Comparison of ENCODE assay signal across 8 mouse cellular contexts in genomic region chr15:27783092-27783491, GRCm38 (mm10).
A peak's percentile ranks its signal among the peaks of the same experiment; 100 is the strongest.
DNase-seq lines count a peak whose midpoint lies in the region; ATAC-seq and TF ChIP-seq lines count a peak whose summit lies in the region.

No protein-coding gene starts in this region.

- H3ac ChIP-seq in C2C12 (ENCODE audit: control insufficient read depth, insufficient read length, low read depth) = peak overlapping the region; percentile 12

- peaks cover 28% of the 10 kb centered on the region for H3K4me1 ChIP-seq in bone marrow macrophage, adult 2 months (ENCODE audit: control insufficient read depth, insufficient read depth, low read length)
- H3K4me1 ChIP-seq in heart, postnatal 0 days (ENCODE audit: control insufficient read depth, insufficient read depth) = peaks cover 78% of the 10 kb centered on the region
- peaks cover 0 to 15% of the 10 kb centered on the region in 2 experiments; a peak in 2 of 4 replicates for H3K4me1 ChIP-seq in liver, embryonic 14.5 days (replicated peaks; ENCODE audit: control insufficient read depth in 2 of 2, insufficient read depth in 2 of 2, low read length in 1 of 2)
- H3K4me1 ChIP-seq in stomach, embryonic 16.5 days (ENCODE audit: control insufficient read depth, insufficient read depth, low read length) = peaks cover 65% of the 10 kb centered on the region

- ATAC-seq in heart, postnatal 0 days (ENCODE audit: insufficient read depth, low read depth) = no peak
- ATAC-seq in liver, embryonic 14.5 days (ENCODE audit: insufficient read depth) = no peak
- no peak for ATAC-seq in stomach, embryonic 16.5 days (ENCODE audit: insufficient read depth, low FRiP score)

- no peak for TF ChIP-seq EP300 in heart, postnatal 0 days (IDR thresholded peaks at IDR 0.05; ENCODE audit: low read depth)
- TF ChIP-seq EP300 in liver, embryonic 14.5 days (IDR thresholded peaks at IDR 0.05; ENCODE audit: low read depth) = no peak

- 35% methylated on average over 8 of the region's 8 CpGs for WGBS in heart, postnatal 0 days
- 13% methylated on average over 8 of the region's 8 CpGs for WGBS in liver, embryonic 14.5 days (ENCODE audit: insufficient replicate concordance)
- WGBS in stomach, embryonic 16.5 days = 45% methylated on average over 8 of the region's 8 CpGs

- H3K9ac ChIP-seq in heart, postnatal 0 days (replicated peaks; ENCODE audit: low read depth, low read length) = peak overlapping the region; percentile 38
- no peak overlapping the region for H3K9ac ChIP-seq in liver, embryonic 14.5 days (replicated peaks)
- H3K9ac ChIP-seq in stomach, embryonic 16.5 days (ENCODE audit: low read length) = peak overlapping the region; percentile 46

- H3K27me3 ChIP-seq in C2C12 (ENCODE audit: control insufficient read depth, insufficient read depth, insufficient read length) = no peaks in the 10 kb centered on the region
- H3K27me3 ChIP-seq in heart, postnatal 0 days (ENCODE audit: control insufficient read depth, insufficient read depth, low read length) = no peaks in the 10 kb centered on the region
- H3K27me3 ChIP-seq in liver, embryonic 14.5 days (ENCODE audit: control insufficient read depth, insufficient read depth, low read length) = no peaks in the 10 kb centered on the region
- no peaks in the 10 kb centered on the region for H3K27me3 ChIP-seq in stomach, embryonic 16.5 days (ENCODE audit: control insufficient read depth, insufficient read depth, low read length)

- no peak for TF ChIP-seq CTCF in C2C12 (IDR thresholded peaks at IDR 0.05; ENCODE audit: control insufficient read depth, insufficient read depth, insufficient read length)
- no peak for TF ChIP-seq CTCF in bone marrow macrophage, adult 2 months (IDR thresholded peaks at IDR 0.05; ENCODE audit: low read depth, low read length)
- TF ChIP-seq CTCF in heart, postnatal 0 days (IDR thresholded peaks at IDR 0.05; ENCODE audit: low read depth) = no peak
- no peak for TF ChIP-seq CTCF in liver, embryonic 14.5 days (IDR thresholded peaks at IDR 0.05; ENCODE audit: low read depth)

- no peaks in the 10 kb centered on the region for H3K9me3 ChIP-seq in heart, postnatal 0 days (replicated peaks; ENCODE audit: control insufficient read depth, low read length)
- H3K9me3 ChIP-seq in liver, embryonic 14.5 days (ENCODE audit: control insufficient read depth, low read length) = no peaks in the 10 kb centered on the region
- H3K9me3 ChIP-seq in stomach, embryonic 16.5 days (replicated peaks; ENCODE audit: control insufficient read depth, low read length) = no peaks in the 10 kb centered on the region

- TF ChIP-seq POLR2A in bone marrow macrophage, adult 2 months (IDR thresholded peaks at IDR 0.05; ENCODE audit: borderline replicate concordance, low read depth, low read length) = no peak

- peaks cover 7% of the 10 kb centered on the region for H3K36me3 ChIP-seq in C2C12 (ENCODE audit: control insufficient read depth, insufficient read depth)
- H3K36me3 ChIP-seq in heart, postnatal 0 days (replicated peaks; ENCODE audit: control insufficient read depth, insufficient read depth, low read length) = no peaks in the 10 kb centered on the region
- H3K36me3 ChIP-seq in liver, embryonic 14.5 days (replicated peaks; ENCODE audit: control insufficient read depth, insufficient read depth, low read depth) = no peaks in the 10 kb centered on the region
- H3K36me3 ChIP-seq in stomach, embryonic 16.5 days (ENCODE audit: control insufficient read depth, insufficient read depth, low read length) = no peaks in the 10 kb centered on the region

- H3K79me3 ChIP-seq in C2C12 (ENCODE audit: low read depth) = peaks cover 2% of the 10 kb centered on the region

- H3K4me3 ChIP-seq in C2C12 (ENCODE audit: insufficient read depth, poor library complexity, severe bottlenecking) = peak overlapping the region; percentile 23
- peak overlapping the region; percentile 59 for H3K4me3 ChIP-seq in bone marrow macrophage, adult 2 months (ENCODE audit: insufficient read depth, low read length)
- no peak overlapping the region for H3K4me3 ChIP-seq in heart, postnatal 0 days (ENCODE audit: low read depth, low read length)
- H3K4me3 ChIP-seq in liver, embryonic 14.5 days (ENCODE audit: insufficient read depth in 1 of 2, low read depth in 2 of 2, low read length in 2 of 2) = no peak overlapping the region
- H3K4me3 ChIP-seq in stomach, embryonic 16.5 days (replicated peaks; ENCODE audit: low read length) = no peak overlapping the region

- H3K4me2 ChIP-seq in heart, postnatal 0 days (ENCODE audit: low read depth, low read length) = peak overlapping the region; percentile 59
- peak overlapping the region; percentile 31; the same call in 1 of the 2 replicates for H3K4me2 ChIP-seq in liver, embryonic 14.5 days (ENCODE audit: low read depth)
- peak overlapping the region; percentile 33 for H3K4me2 ChIP-seq in stomach, embryonic 16.5 days (ENCODE audit: low read depth, low read length)

- peaks cover 34% of the 10 kb centered on the region for H3K79me2 ChIP-seq in C2C12 (ENCODE audit: control insufficient read depth, insufficient read depth)

- peak overlapping the region; percentile 96 for H3K27ac ChIP-seq in bone marrow macrophage, adult 2 months (ENCODE audit: insufficient read depth, low read depth, low read length)
- peak overlapping the region; percentile 91 for H3K27ac ChIP-seq in heart, postnatal 0 days (ENCODE audit: low read depth)
- no peak overlapping the region for H3K27ac ChIP-seq in liver, embryonic 14.5 days
- peak overlapping the region; percentile 92 for H3K27ac ChIP-seq in stomach, embryonic 16.5 days (ENCODE audit: low read length)

- DNase-seq in heart, postnatal 0 days (ENCODE audit: low spot score) = no peak
- DNase-seq in liver, embryonic 14.5 days (ENCODE audit: low read depth in 3 of 3, low spot score in 3 of 3) = no peak
- no peak for DNase-seq in left cerebral cortex, adult 9 months (ENCODE audit: low spot score in 2 of 2)
- DNase-seq in retina, postnatal 1 day = no peak
- no peak for DNase-seq in cerebellum, postnatal 14 days

TF ChIP-seq in C2C12, 6 proteins besides CTCF, POLR2A, EP300 and RAD21:
- TF ChIP-seq CEBPB (IDR thresholded peaks at IDR 0.05; ENCODE audit: low read depth) (peak; percentile 1), FOSL1 (IDR thresholded peaks at IDR 0.05; ENCODE audit: insufficient read depth, low read length, poor library complexity, severe bottlenecking) (no peak), USF1 (IDR thresholded peaks at IDR 0.05; ENCODE audit: low read depth) (no peak), MAX (IDR thresholded peaks at IDR 0.05) (no peak)

Comparison
In these comparisons a context has a peak if more than half of its experiments do, and no peak if none do; other contexts are left out.
1. H3K4me3 ChIP-seq: peak in C2C12 (single experiment) and bone marrow macrophage, adult 2 months (single experiment); none in heart, postnatal 0 days (single experiment), liver, embryonic 14.5 days (0 of 2) and stomach, embryonic 16.5 days (single experiment).
2. Peak in every context shown above with its lines, with median percentiles within 50 percentile points of each other: H3K4me2 ChIP-seq.